Mouse (Mus musculus) heart, embryonic 16.5 days (tissue): ENCODE results near the gene Naa15. TPM values are rescaled to one million over a fixed set of nuclear protein-coding genes. Genes with fewer than 3 reads are reported as not detected.

Experiments
- polyA plus RNA-seq: library from polyadenylated mRNA; unstranded; fragments of >200 nt; fragmentation: Nextera tagmentation; extraction: Ambion mirVana; gene quantifications from 2 replicates; pipeline ENCODE4 v1.2.1, GENCODE M21; 2015

The Naa15 gene
- polyA plus RNA-seq, 1 experiment from 2014 or later: 32.7 TPM

Other genes starting within 250 kb of the Naa15 start
- 9.8 and 11.1 TPM in 2 replicates for gene Noct, start 190.7 kb upstream of the Naa15 start, polyA plus RNA-seq
- gene Elf2, start 74.5 kb upstream of the Naa15 start, polyA plus RNA-seq: 53.4 and 61.9 TPM in 2 replicates
- 10.2 and 10.7 TPM in 2 replicates for gene Mgarp, start 18.4 kb upstream of the Naa15 start, polyA plus RNA-seq
- 1,483 and 1,554 TPM in 2 replicates for gene Ndufc1, start 6.2 kb upstream of the Naa15 start, polyA plus RNA-seq
- gene Rab33b, start 68.8 kb downstream of the Naa15 start, polyA plus RNA-seq: 15.6 and 16.9 TPM in 2 replicates
- 4.5 and 5.0 TPM in 2 replicates for gene Setd7, start 145.7 kb downstream of the Naa15 start, polyA plus RNA-seq
- gene Mgst2, start 245.2 kb downstream of the Naa15 start, polyA plus RNA-seq: 8.6 and 13.8 TPM in 2 replicates